Mouse (Mus musculus) bone marrow macrophage, adult 2 months (primary cell): ENCODE results near the gene Hoxd10.

Experiments used
- CTCF ChIP-seq: IDR thresholded peaks from 2 replicates; pipeline ENCODE4 v1.5.1; 2012; ENCODE audit warnings: low read depth, mild to moderate bottlenecking, low read length, moderate library complexity
- POLR2A ChIP-seq: IDR thresholded peaks from 2 replicates; pipeline ENCODE4 v1.6.1; 2012; ENCODE audit warnings: mild to moderate bottlenecking, low read depth, low read length, borderline replicate concordance

GRCm38 (mm10) chr2:74680561-74681398 is 10.9 kb upstream of the Hoxd10 start:
- TF ChIP-seq POLR2A (no peak), CTCF (no peak)
